Mouse (Mus musculus): ENCODE measurements around the gene Ank.

DNA sequence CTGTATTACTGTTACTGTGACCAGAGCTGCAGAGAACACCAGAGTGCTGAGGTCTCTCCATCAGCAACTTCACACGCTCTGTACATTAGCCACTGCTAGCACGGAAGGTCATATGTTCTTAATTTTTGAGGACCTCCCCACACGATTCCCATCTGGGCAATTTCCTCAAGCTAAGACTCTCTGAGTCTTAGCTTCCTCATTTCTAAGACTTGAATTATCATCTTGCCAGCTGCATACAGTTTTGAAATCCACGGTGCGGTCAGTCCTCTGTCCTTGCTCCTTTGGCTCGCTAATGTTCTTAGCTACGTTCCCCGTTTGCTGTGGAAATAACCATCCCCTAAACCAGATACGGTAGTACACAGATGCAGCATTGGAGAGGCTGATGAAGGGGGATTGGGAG is 14.0 kb upstream of the Ank start:
- TF ChIP-seq CTCF (IDR thresholded peaks at IDR 0.05) (no peak), EP300 (IDR thresholded peaks at IDR 0.05) (no peak)
